Mouse (Mus musculus) kidney, postnatal 10 days (tissue): ENCODE data around the gene Syn3.
A peak's percentile ranks its signal among the peaks of the same experiment; 100 is the strongest.

Source experiments
- DNase-seq: peaks from one replicate; pipeline ENCODE4 v3.0.0; 2021; ENCODE audit warnings: mixed read lengths

The Syn3 gene

DNA sequence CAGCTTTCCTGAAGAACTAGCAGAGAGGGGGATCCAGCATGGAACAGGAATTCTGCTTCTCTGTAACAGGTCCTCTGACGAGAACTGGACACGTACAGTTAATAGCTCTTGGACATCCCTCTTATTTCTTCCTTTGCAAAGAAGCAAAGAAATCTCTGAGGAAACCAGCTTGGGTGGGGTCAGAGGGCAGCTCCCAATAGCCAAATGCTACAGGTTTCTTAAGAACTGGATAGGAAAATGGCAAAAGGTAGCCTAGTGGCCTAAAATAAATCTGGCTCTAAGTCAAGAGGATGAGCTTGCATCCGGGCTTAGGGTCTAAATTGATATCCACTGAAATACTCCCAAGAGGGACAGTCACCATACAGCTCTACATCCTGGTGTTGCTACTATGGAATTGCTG, 225.9 kb downstream of the Syn3 start:
- DNase-seq: peak; percentile 40

DNA sequence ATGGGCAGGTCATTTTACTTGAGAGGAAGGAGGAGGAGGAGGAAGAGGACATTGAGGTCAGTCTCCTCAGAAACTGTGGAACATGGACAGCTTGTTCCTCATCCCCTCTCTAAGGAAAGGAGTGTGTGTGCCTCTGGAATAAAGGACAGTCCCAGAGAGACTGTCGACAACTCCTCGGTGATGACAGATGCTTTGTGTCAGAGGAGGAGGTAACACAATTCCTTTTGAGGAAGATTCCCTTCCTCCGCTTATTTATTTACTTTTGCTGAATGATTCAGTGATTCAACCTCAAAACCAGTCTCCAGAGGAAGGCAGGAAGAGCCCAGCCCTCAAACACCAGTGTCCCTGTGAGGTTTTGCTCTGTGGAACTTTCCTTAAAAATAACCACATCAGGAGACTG, 228.4 kb downstream of the Syn3 start:
- no peak for DNase-seq

DNA sequence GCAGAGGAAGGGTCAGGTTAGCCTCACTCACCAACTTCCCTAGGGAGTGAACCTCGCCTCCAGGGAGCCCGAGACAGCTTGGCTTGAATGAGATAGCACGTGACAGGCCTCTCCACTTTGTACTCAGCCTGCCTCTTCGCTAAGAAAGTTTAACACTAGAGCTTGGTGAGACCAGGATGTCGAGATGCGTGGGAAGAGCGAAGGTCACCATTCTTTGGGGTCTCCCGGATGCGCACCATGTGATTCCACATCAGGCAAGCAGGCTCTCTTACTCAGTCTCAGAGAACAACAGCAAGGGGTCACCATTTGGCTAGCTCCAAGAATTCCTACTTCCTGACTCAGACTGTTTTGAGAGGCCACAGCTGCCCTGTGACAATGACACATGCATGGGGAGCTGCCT, 234.1 kb downstream of the Syn3 start:
- peak; percentile 69 for DNase-seq

DNA sequence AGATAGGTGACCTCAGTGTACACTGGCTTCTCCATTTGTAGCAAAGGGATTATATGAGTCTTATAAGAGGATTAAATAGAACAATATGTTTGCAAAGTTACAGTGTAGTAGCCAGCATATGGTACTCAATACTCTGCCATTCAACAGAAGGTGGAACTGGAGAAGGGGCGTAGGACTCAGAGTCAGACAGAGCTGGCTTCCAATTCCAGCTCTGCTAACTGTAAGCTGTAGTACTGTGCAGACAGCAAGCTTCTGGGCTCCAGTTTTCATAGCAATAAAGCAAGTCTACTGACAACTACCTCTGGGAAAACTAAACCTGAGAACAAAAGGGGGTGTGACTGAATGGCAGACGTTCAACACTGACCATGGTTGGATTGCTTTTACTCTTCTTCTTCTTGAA, 237.0 kb downstream of the Syn3 start:
- no peak for DNase-seq

DNA sequence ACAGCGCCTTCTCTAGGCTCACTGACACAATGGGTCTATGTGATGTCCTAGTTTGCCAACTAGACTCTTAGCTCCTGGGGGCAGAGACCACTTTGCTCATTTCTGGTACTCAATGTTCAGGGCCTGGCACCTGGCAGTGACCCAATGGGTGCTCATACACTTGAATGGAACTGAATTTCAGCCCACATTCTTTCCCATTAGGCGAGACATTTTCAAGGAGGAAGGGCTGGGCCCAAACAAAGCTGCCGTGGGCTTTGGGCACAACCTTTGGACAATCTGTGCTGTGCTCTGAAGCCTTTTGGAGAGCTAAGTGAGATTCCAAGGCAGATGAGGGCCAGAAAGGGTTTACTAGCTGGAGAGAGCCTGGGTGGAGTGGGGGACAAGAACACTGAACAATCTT, 239.7 kb downstream of the Syn3 start:
- DNase-seq: no peak

DNA sequence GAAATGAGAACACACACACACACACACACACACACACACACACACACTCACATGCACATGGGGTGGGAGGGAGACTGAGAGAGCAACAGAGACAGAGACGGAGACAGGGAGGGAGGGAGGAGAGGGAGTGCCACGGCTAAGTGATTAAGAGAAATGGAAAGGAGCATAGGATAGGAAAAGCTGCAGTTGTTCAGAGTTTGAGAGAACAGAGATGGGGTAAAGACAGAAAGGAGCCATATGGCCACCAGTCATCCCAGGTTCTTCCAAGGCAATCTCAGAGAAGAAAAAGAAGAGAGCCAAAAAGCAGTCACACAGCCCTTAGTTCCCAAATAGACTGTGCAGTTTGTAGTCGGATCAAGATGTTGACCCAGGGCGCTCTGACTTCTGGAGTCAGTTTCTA, 240.7 kb downstream of the Syn3 start:
- DNase-seq: no peak

DNA sequence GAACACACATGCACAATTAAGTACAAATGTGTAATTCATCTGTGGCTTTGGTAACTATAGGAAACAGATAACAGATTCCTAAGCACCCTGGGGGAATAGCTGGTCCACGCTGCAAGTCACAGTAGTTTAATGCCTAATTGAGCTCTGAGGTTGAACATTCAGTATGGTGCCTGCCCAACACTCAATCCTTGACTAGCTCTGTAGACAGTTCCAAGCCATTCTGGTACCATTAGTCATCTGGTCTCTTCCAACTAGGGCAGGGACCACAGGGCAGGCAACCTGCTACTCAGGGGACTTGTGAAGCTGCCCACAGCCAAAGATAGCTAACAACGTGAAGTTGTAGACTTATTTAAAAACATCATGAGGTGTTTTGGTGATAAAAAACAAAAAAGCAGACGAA, 241.7 kb downstream of the Syn3 start:
- DNase-seq: no peak

DNA sequence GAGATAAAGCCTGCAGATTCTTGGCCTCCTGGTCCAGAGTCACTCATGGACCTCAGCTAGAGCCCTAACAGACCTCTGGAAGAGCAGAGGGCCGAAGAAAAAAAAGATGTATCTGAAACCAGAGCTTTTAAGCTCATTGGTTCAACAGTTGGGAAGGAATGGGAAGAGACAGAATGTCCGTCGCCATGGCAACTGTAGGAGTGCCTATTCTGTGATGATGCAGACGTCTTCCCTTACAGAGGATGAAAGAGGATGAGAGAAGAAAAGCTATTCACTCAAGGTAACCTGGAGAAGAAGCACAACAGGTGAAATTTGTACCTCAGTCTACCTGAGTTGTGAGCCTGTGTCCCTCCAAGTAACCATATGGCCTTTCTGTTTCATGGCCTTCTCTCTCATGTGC, 242.5 kb downstream of the Syn3 start:
- no peak for DNase-seq

DNA sequence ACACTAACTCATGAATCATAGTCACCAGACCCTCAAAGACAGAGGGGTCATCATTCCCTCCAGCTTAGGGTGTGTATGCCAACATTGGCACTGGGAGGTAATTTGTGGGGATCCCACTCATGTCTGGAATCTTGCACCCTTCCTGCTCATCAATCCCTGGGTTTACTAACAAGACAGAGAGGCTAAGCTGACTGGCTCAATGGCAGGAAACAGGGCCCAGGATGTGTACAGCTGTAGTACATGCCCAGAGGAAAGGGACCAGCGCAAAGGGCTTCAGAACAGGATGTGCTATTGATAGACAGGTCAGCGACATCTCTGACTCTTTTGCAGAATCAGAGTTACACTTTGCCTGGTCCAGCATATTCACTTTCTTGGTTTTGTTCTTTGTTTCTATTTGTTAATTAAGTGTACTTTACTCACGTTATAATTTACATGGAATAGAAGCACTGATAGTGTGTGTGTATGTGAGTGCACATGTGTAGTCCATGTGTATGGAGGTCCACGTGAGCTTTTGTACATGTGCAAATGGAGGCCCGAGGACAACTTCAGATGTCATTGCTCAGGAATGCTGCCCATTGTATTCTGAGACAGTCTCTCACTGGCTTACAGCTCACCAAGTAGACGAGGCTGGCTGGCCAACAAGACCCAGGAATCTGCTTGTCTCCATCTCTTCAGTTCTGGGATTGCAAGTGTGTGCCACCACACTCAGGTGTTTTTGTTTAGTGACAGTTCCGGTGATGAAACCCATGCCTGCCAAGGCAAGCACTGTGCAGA, 248.4 kb downstream of the Syn3 start:
- DNase-seq: no peak

DNA sequence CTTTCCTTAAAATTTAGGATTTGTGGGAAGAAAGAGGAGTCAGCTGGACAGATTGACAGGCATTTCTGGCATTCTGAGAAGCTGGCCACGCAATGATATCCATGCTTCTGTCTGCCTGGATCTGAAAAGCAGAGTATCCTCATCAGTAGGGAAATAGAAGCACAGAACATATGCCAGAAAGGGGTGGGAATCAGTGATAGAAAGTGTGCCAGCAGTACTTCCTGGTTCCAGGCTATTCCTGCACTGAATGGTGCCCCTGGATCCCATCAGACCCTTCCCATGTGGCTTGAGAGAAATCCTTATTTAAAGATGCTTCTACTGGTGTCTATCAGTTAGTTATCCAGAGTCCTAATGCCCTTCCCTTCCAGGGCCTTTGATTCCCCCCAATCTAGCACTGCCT, 249.4 kb downstream of the Syn3 start:
- no peak for DNase-seq

DNA sequence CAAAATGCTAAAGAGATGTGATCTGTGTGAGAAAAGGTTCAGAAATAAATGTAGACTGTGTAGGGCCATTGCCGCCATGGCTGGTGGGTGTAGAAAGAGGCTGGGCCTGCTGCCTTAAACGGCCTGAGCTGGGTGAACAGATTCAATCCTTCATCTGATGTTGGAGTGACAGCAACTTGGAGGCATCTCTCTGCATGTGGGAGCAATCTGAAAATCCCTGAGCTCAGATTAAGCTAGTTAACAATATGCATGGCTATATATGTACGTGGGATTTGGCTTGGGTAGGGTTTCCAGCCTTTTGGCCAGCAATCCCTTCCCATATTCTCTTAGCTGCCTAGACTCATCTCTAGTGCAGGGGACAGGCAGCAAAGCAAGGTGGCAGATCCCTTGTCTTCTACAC, 249.9 kb downstream of the Syn3 start:
- no peak for DNase-seq

DNA sequence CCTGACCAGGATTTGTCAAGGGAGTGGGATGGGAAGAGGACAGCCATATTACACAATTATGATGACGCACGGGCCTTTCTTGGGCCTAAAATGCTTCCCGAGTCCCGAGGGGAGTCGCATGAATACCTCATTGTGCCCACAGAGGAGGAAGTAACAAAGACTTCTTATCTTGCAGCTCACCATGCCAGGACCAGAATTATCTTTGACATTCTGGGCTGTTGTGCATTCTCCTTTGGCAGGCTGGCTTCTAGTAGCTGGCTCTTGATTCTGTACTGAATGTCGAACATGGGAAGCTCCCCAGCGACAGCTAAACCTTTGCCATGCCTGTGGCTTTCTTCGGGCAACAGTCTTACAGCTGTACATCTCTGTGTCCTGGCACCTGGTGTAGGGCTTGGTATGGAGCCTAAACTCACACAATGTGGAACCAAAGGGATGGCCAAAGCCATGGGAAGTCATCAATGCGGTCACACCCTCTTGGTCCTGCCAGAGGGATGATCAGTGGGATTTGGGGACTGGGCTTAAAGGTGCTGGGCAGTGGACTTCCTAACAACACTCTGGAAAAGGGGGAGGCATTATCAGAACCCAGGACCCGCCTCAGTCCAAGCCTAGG, 250.5 kb downstream of the Syn3 start:
- no peak for DNase-seq

DNA sequence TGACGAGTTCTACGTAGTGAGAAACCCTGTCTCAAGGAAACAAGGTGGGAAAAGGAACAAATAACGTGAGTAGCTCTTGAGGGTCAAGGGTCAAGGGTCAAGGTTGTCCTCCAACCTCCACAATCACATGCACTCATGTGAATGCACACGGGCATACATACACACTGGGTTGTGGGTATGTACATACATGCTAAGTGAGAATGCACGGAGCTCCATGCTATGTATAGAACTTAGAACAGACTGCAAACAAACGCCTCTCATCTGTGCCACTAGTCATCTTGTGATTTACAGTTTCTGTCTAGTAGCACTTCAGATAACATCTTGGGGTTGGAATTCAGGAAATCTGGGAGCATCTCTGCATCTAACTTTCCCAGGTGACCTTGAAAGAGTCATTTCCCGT, 253.3 kb downstream of the Syn3 start:
- DNase-seq: no peak

DNA sequence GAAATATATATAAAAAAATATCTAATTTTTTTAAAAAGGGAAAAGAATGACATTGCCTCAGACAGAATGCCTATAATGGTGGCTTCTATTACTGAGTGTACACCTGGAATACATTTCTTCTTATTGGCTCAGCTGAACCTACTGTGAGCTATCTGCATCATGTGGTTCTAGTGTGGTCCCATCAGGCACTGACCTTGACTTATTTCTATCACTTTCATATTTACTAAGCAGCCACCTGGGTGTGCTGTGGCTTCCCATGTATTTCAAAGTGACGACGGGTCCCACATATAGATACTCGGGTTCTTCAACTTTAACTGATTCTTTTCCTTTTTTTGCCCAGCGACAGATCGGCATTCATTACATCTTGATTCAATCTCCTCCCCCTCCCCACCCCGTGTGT, 255.2 kb downstream of the Syn3 start:
- DNase-seq: no peak

DNA sequence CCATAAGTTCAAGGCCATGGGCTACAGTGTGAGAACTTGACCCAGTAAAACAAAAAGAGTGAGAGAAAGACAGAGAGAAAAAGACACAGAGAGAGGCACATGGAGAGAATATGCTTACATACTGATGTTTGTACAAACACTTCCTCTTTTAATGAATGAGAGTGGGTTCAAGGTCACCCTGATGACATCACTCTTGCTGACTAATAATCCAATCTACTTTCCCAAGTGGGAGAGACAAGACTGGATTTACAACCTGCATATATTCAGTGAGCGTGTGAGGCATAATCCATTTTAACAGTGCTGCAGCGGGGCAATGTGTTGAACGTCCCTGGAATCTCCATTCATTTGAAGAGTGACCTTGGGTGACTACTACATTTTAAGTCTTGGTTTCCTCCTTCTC, 256.0 kb downstream of the Syn3 start:
- no peak for DNase-seq

DNA sequence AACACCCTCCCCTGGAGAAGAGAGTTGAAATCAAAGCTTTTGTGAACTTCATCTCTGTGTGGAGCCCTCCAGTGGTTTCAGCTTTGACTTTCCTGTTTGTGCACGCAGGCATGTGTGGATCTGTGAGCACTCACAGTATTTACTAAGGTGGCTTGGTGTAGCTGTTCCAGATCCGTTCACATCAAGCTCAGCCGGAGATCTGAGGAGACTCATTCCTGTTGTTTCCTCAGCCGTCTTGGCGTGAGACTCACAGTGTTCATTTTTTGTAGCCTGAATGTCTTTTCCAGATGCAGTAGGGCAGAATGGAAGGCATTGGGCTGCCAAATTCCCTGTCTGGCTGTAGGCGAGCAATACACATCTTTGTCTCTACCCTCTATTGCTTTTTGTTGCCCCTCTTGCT, 268.7 kb downstream of the Syn3 start:
- DNase-seq: no peak

DNA sequence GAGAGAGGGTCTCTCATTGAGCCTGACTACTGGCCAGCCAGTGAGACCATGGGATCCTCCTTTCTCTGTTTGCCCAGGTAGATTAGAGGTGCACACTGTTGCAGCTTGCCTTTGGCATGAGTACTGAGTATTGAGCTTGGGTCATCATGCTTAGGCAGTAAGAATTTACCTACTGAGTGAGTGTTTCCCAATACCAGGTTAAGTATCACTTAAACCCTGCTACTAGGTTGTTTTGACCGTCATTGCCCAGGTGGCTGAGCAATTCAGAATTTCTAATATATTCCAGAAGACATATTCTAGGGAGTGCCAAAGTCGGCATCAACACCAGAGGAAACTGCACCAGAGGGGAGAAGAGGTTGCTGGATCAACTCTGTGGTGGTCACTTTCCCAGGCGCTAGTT, 273.2 kb downstream of the Syn3 start:
- no peak for DNase-seq

DNA sequence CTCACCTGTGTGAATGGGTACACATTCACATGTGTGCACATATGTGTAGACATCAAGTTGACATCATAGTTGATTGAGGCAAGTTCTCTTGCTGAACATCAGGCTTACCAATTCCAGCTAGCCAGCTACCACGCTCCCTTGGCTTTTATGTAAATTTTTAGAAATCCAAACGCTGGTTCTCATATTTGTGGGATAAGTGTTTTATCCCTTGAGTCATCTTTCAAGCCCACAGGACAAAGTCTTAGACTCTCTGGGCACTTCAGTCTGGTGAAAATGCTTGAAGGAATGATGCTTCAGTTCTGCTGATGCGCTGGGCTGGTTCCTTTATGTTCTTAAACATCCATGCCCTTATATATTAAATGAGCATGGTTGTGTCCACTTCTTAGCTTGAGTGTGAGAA, 279.7 kb downstream of the Syn3 start:
- no peak for DNase-seq

DNA sequence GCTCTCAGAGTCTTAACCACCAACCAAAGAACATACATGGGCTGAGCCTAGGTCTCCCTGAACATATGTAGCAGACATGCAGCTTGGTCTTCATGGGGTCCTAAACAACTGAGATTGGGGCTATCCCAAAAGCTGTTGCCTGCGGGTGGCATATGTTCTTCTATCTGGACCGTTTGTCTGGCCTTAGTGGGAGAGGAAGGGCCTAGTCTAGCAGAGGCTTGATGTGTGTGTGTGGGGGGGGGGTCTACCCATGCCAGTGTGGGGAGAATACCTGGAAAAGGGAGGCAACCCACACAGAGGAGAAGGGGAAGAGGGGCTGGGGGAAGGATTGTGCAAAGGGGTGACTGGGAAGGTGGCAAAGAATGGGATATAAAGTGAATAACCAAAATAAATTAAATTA, 281.9 kb downstream of the Syn3 start:
- DNase-seq: no peak

DNA sequence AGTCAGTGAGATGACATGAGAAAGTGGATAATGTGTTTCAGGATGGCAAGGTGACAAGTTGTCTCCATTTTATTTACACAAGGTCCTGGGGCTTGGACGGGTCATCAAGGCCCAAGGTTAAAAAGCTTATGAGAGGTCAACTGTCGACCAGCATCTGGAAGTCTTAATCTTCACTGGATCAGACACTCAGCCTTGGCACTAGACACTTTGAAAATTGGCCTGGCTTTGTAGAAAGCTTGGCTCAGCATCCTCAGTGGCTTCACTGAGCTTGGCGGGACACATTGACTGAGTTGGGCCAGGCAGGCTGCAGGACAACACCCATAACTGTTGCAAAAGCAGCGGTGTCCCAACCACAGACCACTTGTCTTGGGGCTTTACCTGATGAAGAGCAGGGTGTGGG, 286.6 kb downstream of the Syn3 start:
- peak; percentile 22 for DNase-seq

DNA sequence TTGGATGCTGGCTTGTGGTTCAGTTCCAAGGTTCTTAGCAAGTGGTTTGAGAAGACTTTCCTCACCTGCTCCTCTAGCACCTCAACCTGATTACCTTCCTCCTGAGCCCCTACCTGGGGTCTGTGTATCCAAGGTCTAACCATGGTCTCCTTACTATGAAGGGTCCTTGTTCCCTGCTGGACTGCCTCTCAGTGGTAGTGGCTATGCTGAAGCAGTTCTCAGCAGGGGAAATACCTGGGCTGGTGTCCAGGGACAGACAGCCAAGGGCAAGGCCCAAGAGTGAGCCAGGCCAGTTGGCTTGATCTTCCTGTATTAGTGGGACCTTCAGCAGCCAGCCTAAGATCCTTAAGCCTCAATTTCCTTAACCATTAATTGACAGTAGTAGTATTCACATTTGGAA, 294.8 kb downstream of the Syn3 start:
- peak; percentile 49 for DNase-seq

DNA sequence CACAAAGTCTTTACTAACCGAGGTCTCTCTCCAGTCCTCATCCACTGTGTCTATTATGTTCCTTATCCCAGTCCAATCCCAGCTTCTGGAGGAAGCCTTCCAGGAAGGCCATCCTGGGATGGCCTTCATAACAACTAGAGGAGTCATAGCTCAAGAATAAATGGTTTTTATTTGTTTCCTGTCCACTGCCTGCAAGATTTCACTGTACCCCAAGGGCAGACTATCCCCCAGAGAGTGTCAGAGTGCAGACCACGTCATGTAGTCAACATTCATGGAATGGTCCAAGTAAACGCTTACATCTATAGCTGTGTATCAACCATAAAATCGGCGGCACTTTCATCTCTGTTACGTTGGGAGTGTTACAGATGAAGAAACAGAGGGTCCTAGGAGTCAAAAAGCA, 295.5 kb downstream of the Syn3 start:
- DNase-seq: peak; percentile 34

DNA sequence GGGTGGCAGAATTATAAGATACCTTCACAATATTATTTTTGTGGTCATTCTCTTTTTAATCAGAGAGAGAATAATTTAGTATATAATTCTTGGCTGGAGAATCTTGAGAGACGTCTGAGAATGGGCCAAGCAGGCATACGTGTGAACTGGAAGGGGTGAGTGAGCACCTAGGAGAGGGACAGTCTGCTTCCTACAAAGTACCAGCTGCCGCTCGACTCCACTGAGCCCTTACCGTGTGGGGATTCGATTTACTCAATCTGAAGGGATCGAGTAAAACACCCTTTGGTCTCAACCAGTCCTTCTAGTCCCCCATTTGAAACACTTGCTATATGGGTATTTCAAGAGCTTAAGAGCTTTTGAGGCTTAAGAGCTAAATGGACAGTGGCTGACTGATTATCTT, 296.9 kb downstream of the Syn3 start:
- no peak for DNase-seq

DNA sequence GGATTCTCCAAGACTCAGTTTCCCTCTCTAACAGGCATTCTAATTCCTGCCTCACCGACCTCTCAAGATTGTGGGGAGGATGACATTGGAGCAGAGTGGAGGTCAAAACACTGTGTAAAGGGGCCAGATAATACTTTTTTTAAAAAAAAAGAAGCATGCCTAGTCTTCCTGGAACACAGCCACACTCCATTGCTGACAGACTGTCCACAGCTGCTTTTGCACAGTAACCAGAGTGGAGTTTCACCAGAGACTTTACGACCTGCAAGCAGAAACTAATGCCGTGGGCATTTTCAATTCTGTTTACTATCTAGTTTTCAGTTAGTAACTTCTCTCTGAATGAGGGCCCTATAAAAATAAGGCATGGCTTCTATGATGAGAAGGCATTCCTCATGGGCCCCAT, 297.7 kb downstream of the Syn3 start:
- peak; percentile 40 for DNase-seq

DNA sequence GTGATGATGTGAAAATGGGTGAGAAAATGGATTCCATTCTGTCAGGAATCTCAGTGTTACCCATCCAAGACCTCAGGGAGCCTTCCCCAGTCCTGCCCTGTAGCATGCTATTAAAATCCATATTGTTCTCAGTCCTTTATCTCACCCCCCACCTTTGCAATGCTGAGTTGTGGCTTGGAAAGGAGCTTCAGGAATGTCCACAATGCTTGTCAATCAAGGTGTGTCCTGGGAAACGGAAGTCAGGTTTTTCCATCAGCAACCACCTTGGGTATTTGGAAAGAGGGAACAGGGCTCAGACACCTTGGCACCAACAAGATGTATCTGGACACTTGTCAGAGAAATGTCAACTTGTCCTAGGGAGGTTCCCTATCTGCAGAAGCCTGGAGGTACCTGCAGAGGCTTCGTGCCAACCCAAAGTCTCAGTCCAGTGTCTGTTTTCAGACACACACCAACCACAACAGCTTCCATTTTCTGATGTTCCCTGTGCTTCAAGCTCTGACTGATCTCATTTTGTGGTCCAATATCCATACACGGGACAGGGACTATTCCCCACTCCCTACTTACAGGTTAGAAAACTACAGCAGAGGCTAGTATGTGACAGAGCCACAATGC, 302.2 kb downstream of the Syn3 start:
- DNase-seq: no peak
